Mouse (Mus musculus) embryonic facial prominence, embryonic 12.5 days (tissue): ENCODE measurements around the gene Tcf23. TPM values are rescaled to one million over a fixed set of nuclear protein-coding genes. Genes with fewer than 3 reads are reported as not detected.

Experiments
- ATAC-seq: fragments of 200-750 bp; cut with Nextera tagmentation; 2 replicates; pipeline ENCODE4 v1.8.0; 2017; ENCODE audit not compliant: insufficient number of reproducible peaks, insufficient read depth, low FRiP score, low TSS enrichment
- H3K27ac ChIP-seq: fragments of 300-500 bp; sonication (generic); 2 replicates; pipeline ENCODE4 v1.5.1; 2016; ENCODE audit warnings: mild to moderate bottlenecking
- H3K27me3 ChIP-seq: fragments of 300-500 bp; sonication (generic); 2 replicates; pipeline ENCODE4 v1.6.1; 2016; ENCODE audit warnings: mild to moderate bottlenecking, moderate library complexity
- H3K36me3 ChIP-seq: fragments of 300-500 bp; sonication (generic); 2 replicates; pipeline ENCODE4 v1.6.1; 2016; ENCODE audit warnings: mild to moderate bottlenecking
- H3K4me1 ChIP-seq: fragments of 300-500 bp; sonication (generic); 2 replicates; pipeline ENCODE4 v1.6.1; 2016
- H3K4me2 ChIP-seq: fragments of 300-500 bp; sonication (generic); replicated peaks from 2 replicates; pipeline ENCODE4 v1.6.1; 2016; ENCODE audit warnings: mild to moderate bottlenecking, moderate library complexity
- H3K4me3 ChIP-seq: fragments of 300-500 bp; sonication (generic); 2 replicates; pipeline ENCODE4 v1.5.1; 2016; ENCODE audit warnings: mild to moderate bottlenecking
- H3K9ac ChIP-seq: fragments of 300-500 bp; sonication (generic); 2 replicates; pipeline ENCODE4 v1.6.1; 2016; ENCODE audit warnings: mild to moderate bottlenecking, moderate library complexity
- H3K9me3 ChIP-seq: fragments of 300-500 bp; sonication (generic); 2 replicates; pipeline ENCODE4 v1.6.1; 2016; ENCODE audit warnings: mild to moderate bottlenecking, moderate library complexity
- WGBS: fragments of 180-500 bp; shearing (Covaris S2); methylation state at CpG from one replicate; pipeline ENCODE4 v1.1.7; 2016; 5-methylcytosine and 5-hydroxymethylcytosine counted together
- polyA plus RNA-seq: library from polyadenylated mRNA; unstranded; fragments of >200 nt; fragmentation: Nextera tagmentation; extraction: Ambion mirVana; gene quantifications from 2 replicates; pipeline ENCODE4 v1.2.1, GENCODE M21; 2016

Gene Tcf23
- polyA plus RNA-seq: not detected in 2 replicates

GRCm38 (mm10) chr5:30968416-30968815 lies at the start of gene Tcf23:
Gene Tcf23, plus strand, starts transcription at chr5:30968662.
- no peaks in the 10 kb centered on the region; the same call in 1 of the 2 replicates for H3K27me3 ChIP-seq
- WGBS: 76% methylated on average over 8 of the region's 8 CpGs
- H3K9ac ChIP-seq: no peak within 1 kb of the TSS
- no peak within 1 kb of the TSS for H3K4me2 ChIP-seq
- no peak within 1 kb of the TSS for H3K27ac ChIP-seq
- no peaks in the 10 kb centered on the region for H3K4me1 ChIP-seq
- no peak within 1 kb of the TSS for H3K4me3 ChIP-seq
- no peaks in the 10 kb centered on the region for H3K36me3 ChIP-seq
- H3K9me3 ChIP-seq: no peaks in the 10 kb centered on the region
- ATAC-seq: no peak

- Histone ChIP-seq H3K27ac (no peak overlapping the region), H3K4me1 (peaks cover 40% of the 10 kb centered on the region), H3K9ac (peak overlapping the region; percentile 24; the same call in 1 of the 2 replicates), H3K9me3 (no peaks in the 10 kb centered on the region), H3K4me2 (no peak overlapping the region), H3K27me3 (no peaks in the 10 kb centered on the region), H3K36me3 (peaks cover 44% of the 10 kb centered on the region), H3K4me3 (no peak overlapping the region)
- WGBS: 80% methylated on average over 8 of the region's 8 CpGs
- ATAC-seq: no peak
These were observed 49.8 kb upstream of the Tcf23 start for GRCm38 (mm10) chr5:30918691-30919090.

- peak overlapping the region; percentile 73; the same call in 1 of the 2 replicates for H3K4me2 ChIP-seq
- no peaks in the 10 kb centered on the region for H3K27me3 ChIP-seq
- 57% methylated on average over 11 of the region's 11 CpGs for WGBS
- peaks cover 44% of the 10 kb centered on the region for H3K36me3 ChIP-seq
- no peaks in the 10 kb centered on the region for H3K9me3 ChIP-seq
- ATAC-seq: no peak
- H3K4me1 ChIP-seq: peaks cover 36% of the 10 kb centered on the region
- no peak overlapping the region; the same call in 1 of the 2 replicates for H3K9ac ChIP-seq
- 0 out of 2 replicates have a peak overlapping the region, but pooled peaks have one; percentile 87 for H3K27ac ChIP-seq
- H3K4me3 ChIP-seq: no peak overlapping the region
These were observed 48.4 kb upstream of the Tcf23 start for GRCm38 (mm10) chr5:30919831-30920614.

- Histone ChIP-seq H3K4me3 (no peak overlapping the region), H3K36me3 (peaks cover 44% of the 10 kb centered on the region), H3K4me1 (peaks cover 31% of the 10 kb centered on the region), H3K27ac (peak overlapping the region; percentile 87; the same call in 1 of the 2 replicates), H3K4me2 (peak overlapping the region; percentile 73; the same call in 1 of the 2 replicates), H3K27me3 (no peaks in the 10 kb centered on the region), H3K9me3 (no peaks in the 10 kb centered on the region), H3K9ac (no peak overlapping the region)
- WGBS: 68% methylated on average over 19 of the region's 19 CpGs
- ATAC-seq: no peak
These were observed 47.8 kb upstream of the Tcf23 start for GRCm38 (mm10) chr5:30920621-30921020.

- ATAC-seq: peak; percentile 78
- H3K27me3 ChIP-seq: no peaks in the 10 kb centered on the region
- H3K36me3 ChIP-seq: peaks cover 44% of the 10 kb centered on the region
- 2% methylated on average over 34 of the region's 40 CpGs for WGBS
- H3K9ac ChIP-seq: peak within 1 kb of the TSS; percentile 60
- H3K4me3 ChIP-seq: peak within 1 kb of the TSS; percentile 38
- peak within 1 kb of the TSS; percentile 73 for H3K4me2 ChIP-seq
- H3K9me3 ChIP-seq: no peaks in the 10 kb centered on the region
- peaks cover 26% of the 10 kb centered on the region for H3K4me1 ChIP-seq
- H3K27ac ChIP-seq: peak within 1 kb of the TSS; percentile 87
These were observed 47.0 kb upstream of the Tcf23 start, which contains the start of gene Khk for GRCm38 (mm10) chr5:30921256-30922033. Gene Khk, plus strand, starts transcription at chr5:30921431.

GRCm38 (mm10) chr5:30922581-30923041 lies 45.9 kb upstream of the Tcf23 start:
- WGBS: 71% methylated on average over 10 of the region's 10 CpGs
- Histone ChIP-seq H3K4me3 (no peak overlapping the region), H3K9ac (peak overlapping the region; percentile 60; the same call in 1 of the 2 replicates), H3K4me1 (peaks cover 24% of the 10 kb centered on the region), H3K27me3 (no peaks in the 10 kb centered on the region), H3K36me3 (peaks cover 36% of the 10 kb centered on the region), H3K27ac (0 out of 2 replicates have a peak overlapping the region, but pooled peaks have one; percentile 87), H3K9me3 (no peaks in the 10 kb centered on the region), H3K4me2 (peak overlapping the region; percentile 73; the same call in 1 of the 2 replicates)
- no peak for ATAC-seq

- Histone ChIP-seq H3K4me1 (peaks cover 24% of the 10 kb centered on the region), H3K9ac (no peak overlapping the region), H3K27ac (no peak overlapping the region), H3K9me3 (no peaks in the 10 kb centered on the region), H3K36me3 (peaks cover 31% of the 10 kb centered on the region), H3K4me3 (no peak overlapping the region), H3K4me2 (no peak overlapping the region), H3K27me3 (no peaks in the 10 kb centered on the region)
- 87% methylated on average over 6 of the region's 6 CpGs for WGBS
- no peak for ATAC-seq
These were observed 45.3 kb upstream of the Tcf23 start for GRCm38 (mm10) chr5:30923119-30923518.

GRCm38 (mm10) chr5:30924614-30925013 lies 43.8 kb upstream of the Tcf23 start:
- Histone ChIP-seq H3K4me1 (peaks cover 16% of the 10 kb centered on the region), H3K27ac (no peak overlapping the region), H3K9me3 (no peaks in the 10 kb centered on the region), H3K4me3 (no peak overlapping the region), H3K9ac (no peak overlapping the region), H3K36me3 (peaks cover 16% of the 10 kb centered on the region), H3K27me3 (no peaks in the 10 kb centered on the region), H3K4me2 (no peak overlapping the region)
- WGBS: 79% methylated on average over 8 of the region's 8 CpGs
- no peak for ATAC-seq

- Histone ChIP-seq H3K4me2 (no peak overlapping the region), H3K9me3 (no peaks in the 10 kb centered on the region), H3K36me3 (peaks cover 10% of the 10 kb centered on the region), H3K27me3 (no peaks in the 10 kb centered on the region), H3K4me3 (no peak overlapping the region), H3K9ac (no peak overlapping the region), H3K4me1 (peaks cover 13% of the 10 kb centered on the region), H3K27ac (no peak overlapping the region)
- 92% methylated on average over 5 of the region's 5 CpGs for WGBS
- no peak for ATAC-seq
These were observed 43.2 kb upstream of the Tcf23 start for GRCm38 (mm10) chr5:30925217-30925616.

GRCm38 (mm10) chr5:30926073-30926472 lies 42.4 kb upstream of the Tcf23 start:
- no peak for ATAC-seq
- peaks cover 2% of the 10 kb centered on the region; the same call in 1 of the 2 replicates for H3K36me3 ChIP-seq
- H3K27me3 ChIP-seq: no peaks in the 10 kb centered on the region
- H3K4me1 ChIP-seq: peaks cover 12% of the 10 kb centered on the region
- WGBS: 74% methylated on average over 2 of the region's 2 CpGs
- H3K4me3 ChIP-seq: no peak overlapping the region
- no peaks in the 10 kb centered on the region for H3K9me3 ChIP-seq
- no peak overlapping the region for H3K9ac ChIP-seq
- no peak overlapping the region for H3K4me2 ChIP-seq
- no peak overlapping the region for H3K27ac ChIP-seq

- H3K4me1 ChIP-seq: no peaks in the 10 kb centered on the region
- no peak overlapping the region for H3K27ac ChIP-seq
- no peaks in the 10 kb centered on the region for H3K9me3 ChIP-seq
- WGBS: 41% methylated on average over 7 of the region's 7 CpGs
- H3K4me3 ChIP-seq: no peak overlapping the region
- no peak for ATAC-seq
- H3K9ac ChIP-seq: no peak overlapping the region
- no peaks in the 10 kb centered on the region for H3K36me3 ChIP-seq
- peak overlapping the region; percentile 41 for H3K4me2 ChIP-seq
- H3K27me3 ChIP-seq: no peaks in the 10 kb centered on the region
These were observed 40.4 kb upstream of the Tcf23 start for GRCm38 (mm10) chr5:30927945-30928529.
